16 mouse cellular contexts compared by ENCODE assay signal in genomic region chr15:59231703-59232102, GRCm38 (mm10).
"Had no signal": no experiment of that assay in that cellular context is flagged by ENCODE, and none has a peak within 500 bp of the region (broad histone marks: within the 10 kb centered on the region; RNA-seq: fewer than 3 reads in every experiment).

No protein-coding gene starts in this region.

- H3K9ac ChIP-seq: liver, embryonic 14.5 days; lung, embryonic 14.5 days; midbrain, embryonic 12.5 days; neural tube, embryonic 12.5 days had no signal

- H3K27ac ChIP-seq: liver, embryonic 14.5 days; midbrain, embryonic 10.5 days; midbrain, embryonic 12.5 days; neural tube, embryonic 12.5 days had no signal

- DNase-seq: lung, adult 18-20 months; lung, embryonic 14.5 days; lung, postnatal 10 days; lung, postnatal 4 days; midbrain, embryonic 14.5 days; retina, postnatal 1 day; right cerebral cortex, adult 18-20 months; right cerebral cortex, postnatal 14 days; thymus, adult 2 months; thymus, postnatal 25 days; thymus, postnatal 4 days had no signal

- H3K27me3 ChIP-seq: midbrain, embryonic 12.5 days; neural tube, embryonic 12.5 days had no signal

- ATAC-seq: midbrain, embryonic 16.5 days had no signal

- H3K4me2 ChIP-seq: lung, embryonic 14.5 days; midbrain, embryonic 12.5 days; neural tube, embryonic 12.5 days had no signal

- H3K9me3 ChIP-seq: midbrain, embryonic 10.5 days; neural tube, embryonic 12.5 days had no signal

- H3K4me1 ChIP-seq: midbrain, embryonic 10.5 days; midbrain, embryonic 12.5 days; neural tube, embryonic 12.5 days had no signal

- H3K4me3 ChIP-seq: midbrain, embryonic 10.5 days; midbrain, embryonic 12.5 days; neural tube, embryonic 12.5 days had no signal

- H3K36me3 ChIP-seq: midbrain, embryonic 10.5 days; midbrain, embryonic 12.5 days; neural tube, embryonic 12.5 days had no signal
